Mouse (Mus musculus) right cerebral cortex, postnatal 25 days (tissue): Measurements from ENCODE around the gene Tmem150c.
A peak's percentile ranks its signal among the peaks of the same experiment; 100 is the strongest.

Experiments used
- DNase-seq: peaks from one replicate; pipeline ENCODE4 v3.0.0; 2022

Gene Tmem150c

GRCm38 (mm10) chr5:100047871-100048270 is 111.7 kb downstream of the Tmem150c start:
- DNase-seq = no peak

GRCm38 (mm10) chr5:100047143-100047640 is 112.4 kb downstream of the Tmem150c start:
- DNase-seq = no peak

- DNase-seq = peak; percentile 21
Measured at GRCm38 (mm10) chr5:100046096-100046495, 113.5 kb downstream of the Tmem150c start.

- DNase-seq = no peak
Measured at GRCm38 (mm10) chr5:100044621-100045020, 115.0 kb downstream of the Tmem150c start.

- no peak for DNase-seq
Measured at GRCm38 (mm10) chr5:100044030-100044429, 115.6 kb downstream of the Tmem150c start.

GRCm38 (mm10) chr5:100043361-100043760 is 116.2 kb downstream of the Tmem150c start:
- DNase-seq = no peak

- no peak for DNase-seq
Measured at GRCm38 (mm10) chr5:100042467-100042866, 117.1 kb downstream of the Tmem150c start.

- DNase-seq = no peak
Measured at GRCm38 (mm10) chr5:100041272-100041671, 118.3 kb downstream of the Tmem150c start.

GRCm38 (mm10) chr5:100040281-100040784 is 119.3 kb downstream of the Tmem150c start:
- no peak for DNase-seq

GRCm38 (mm10) chr5:100039602-100040142 is 119.9 kb downstream of the Tmem150c start, which contains the start of the genes Hnrnpdl and Enoph1:
TSS of gene Hnrnpdl (minus strand) at chr5:100039664.
TSS of gene Enoph1 (plus strand) at chr5:100039985.
- DNase-seq = peak; percentile 94

GRCm38 (mm10) chr5:100038714-100039601 is 120.7 kb downstream of the Tmem150c start:
- DNase-seq = peak; percentile 99

- peak; percentile 87 for DNase-seq
Measured at GRCm38 (mm10) chr5:100037965-100038713, 121.5 kb downstream of the Tmem150c start.

- no peak for DNase-seq
Measured at GRCm38 (mm10) chr5:100036681-100037080, 122.9 kb downstream of the Tmem150c start.

GRCm38 (mm10) chr5:100035950-100036349 is 123.7 kb downstream of the Tmem150c start:
- DNase-seq = no peak

GRCm38 (mm10) chr5:100032646-100033045 is 127.0 kb downstream of the Tmem150c start:
- DNase-seq = no peak

GRCm38 (mm10) chr5:100032107-100032506 is 127.5 kb downstream of the Tmem150c start:
- DNase-seq = no peak

GRCm38 (mm10) chr5:100030069-100030468 is 129.5 kb downstream of the Tmem150c start:
- peak; percentile 25 for DNase-seq
